Mouse (Mus musculus): ENCODE data around the gene Chka. TPM values are rescaled to one million over a fixed set of nuclear protein-coding genes. Genes with fewer than 3 reads are reported as not detected.

The Chka gene
- polyA plus RNA-seq, 1 experiment from 2014 or later = 24.1 TPM

DNA sequence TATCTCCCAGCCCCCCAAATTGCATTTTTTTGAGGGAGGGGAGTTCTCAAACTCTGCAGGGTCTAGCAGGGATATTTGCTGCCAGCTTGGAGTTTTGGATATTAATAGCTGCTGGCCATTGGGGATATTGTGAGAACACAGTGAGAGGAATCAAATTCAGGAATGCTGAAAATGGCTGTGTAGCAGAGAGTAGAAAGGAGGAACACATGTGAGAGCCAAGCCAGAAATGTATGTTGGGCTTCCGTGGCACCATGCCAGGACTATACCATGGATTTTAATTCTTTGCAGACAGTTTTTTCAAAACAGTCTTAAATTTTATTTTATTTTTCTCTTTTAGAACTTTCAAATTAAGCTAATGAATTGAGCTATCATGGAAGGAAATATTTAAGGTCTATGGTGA, 16.7 kb downstream of the Chka start:
- H3K9me3 ChIP-seq (replicated peaks; ENCODE audit: control insufficient read depth, low read length) = peaks cover 5% of the 10 kb centered on the region
- H3K27ac ChIP-seq (ENCODE audit: low read length) = 0 out of 2 replicates have a peak overlapping the region, but pooled peaks have one; percentile 21
- no peak overlapping the region for H3K4me2 ChIP-seq (ENCODE audit: low read depth, low read length)
- H3K9ac ChIP-seq (ENCODE audit: low read length) = no peak overlapping the region
- no peak for ATAC-seq (replicated peaks; ENCODE audit: extremely low read depth, insufficient read depth, low FRiP score)
- H3K36me3 ChIP-seq (ENCODE audit: control insufficient read depth, insufficient read depth) = peaks cover 8% of the 10 kb centered on the region
- 76% methylated on average over 1 of the region's 1 CpGs for WGBS
- peaks cover 12% of the 10 kb centered on the region for H3K4me1 ChIP-seq (ENCODE audit: control insufficient read depth, insufficient read depth, low read length)
- H3K27me3 ChIP-seq (ENCODE audit: control insufficient read depth, insufficient read depth, low read length) = no peaks in the 10 kb centered on the region
- no peak overlapping the region for H3K4me3 ChIP-seq (ENCODE audit: low read length)

DNA sequence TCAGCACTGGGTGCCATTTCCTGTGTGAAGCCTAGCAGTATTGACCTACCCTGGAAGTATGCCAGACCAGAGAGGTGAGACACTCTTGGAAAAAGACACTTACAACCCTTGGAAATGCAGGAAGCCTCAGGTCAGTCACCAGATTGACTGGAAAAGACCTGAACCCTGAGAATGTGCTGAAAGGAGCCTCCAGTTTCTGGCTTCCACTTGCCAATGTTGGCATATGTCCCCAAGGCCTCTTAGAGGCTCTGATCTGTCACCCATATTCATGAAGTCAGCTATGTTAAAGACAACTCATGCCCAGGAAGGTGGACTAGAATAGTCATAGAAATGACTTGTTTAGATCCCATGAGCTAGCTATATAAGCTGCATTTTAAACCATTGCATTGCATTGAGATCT, 19.9 kb downstream of the Chka start:
- Histone ChIP-seq H3K9ac (ENCODE audit: low read length) (no peak overlapping the region), H3K4me3 (ENCODE audit: low read length) (no peak overlapping the region), H3K27me3 (ENCODE audit: control insufficient read depth, insufficient read depth, low read length) (no peaks in the 10 kb centered on the region), H3K4me2 (ENCODE audit: low read depth, low read length) (no peak overlapping the region), H3K27ac (ENCODE audit: low read length) (no peak overlapping the region), H3K4me1 (ENCODE audit: control insufficient read depth, insufficient read depth, low read length) (peaks cover 12% of the 10 kb centered on the region), H3K9me3 (replicated peaks; ENCODE audit: control insufficient read depth, low read length) (no peaks in the 10 kb centered on the region), H3K36me3 (ENCODE audit: control insufficient read depth, insufficient read depth) (no peaks in the 10 kb centered on the region)
- ATAC-seq (replicated peaks; ENCODE audit: extremely low read depth, insufficient read depth, low FRiP score) = no peak

DNA sequence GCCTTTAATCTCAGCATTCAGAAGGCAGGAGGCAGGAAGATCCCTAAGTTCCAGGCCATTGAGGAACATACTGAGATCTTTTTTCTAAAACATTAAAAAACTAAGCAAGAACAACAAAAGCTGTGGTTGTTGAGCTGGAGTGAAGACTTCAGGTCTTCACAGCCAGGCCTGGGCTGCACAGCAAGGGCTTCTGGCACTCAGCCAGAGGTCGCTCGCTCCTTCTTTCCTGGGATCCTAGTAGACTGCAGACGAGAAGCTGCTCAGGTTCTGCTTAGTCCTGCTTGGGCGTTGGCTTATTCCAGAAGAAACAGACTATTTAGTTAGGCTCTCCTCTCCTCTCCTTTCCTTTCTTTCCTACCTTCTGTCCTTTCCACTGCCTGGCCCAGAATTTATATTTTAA, 20.8 kb downstream of the Chka start:
- ATAC-seq (replicated peaks; ENCODE audit: extremely low read depth, insufficient read depth, low FRiP score) = no peak
- no peak overlapping the region for H3K4me2 ChIP-seq (ENCODE audit: low read depth, low read length)
- no peaks in the 10 kb centered on the region for H3K27me3 ChIP-seq (ENCODE audit: control insufficient read depth, insufficient read depth, low read length)
- no peaks in the 10 kb centered on the region for H3K9me3 ChIP-seq (replicated peaks; ENCODE audit: control insufficient read depth, low read length)
- H3K27ac ChIP-seq (ENCODE audit: low read length) = 0 out of 2 replicates have a peak overlapping the region, but pooled peaks have one; percentile 7
- peaks cover 12% of the 10 kb centered on the region for H3K4me1 ChIP-seq (ENCODE audit: control insufficient read depth, insufficient read depth, low read length)
- H3K36me3 ChIP-seq (ENCODE audit: control insufficient read depth, insufficient read depth) = no peaks in the 10 kb centered on the region
- no peak overlapping the region for H3K9ac ChIP-seq (ENCODE audit: low read length)
- H3K4me3 ChIP-seq (ENCODE audit: low read length) = no peak overlapping the region
- WGBS = 34% methylated on average over 4 of the region's 4 CpGs

DNA sequence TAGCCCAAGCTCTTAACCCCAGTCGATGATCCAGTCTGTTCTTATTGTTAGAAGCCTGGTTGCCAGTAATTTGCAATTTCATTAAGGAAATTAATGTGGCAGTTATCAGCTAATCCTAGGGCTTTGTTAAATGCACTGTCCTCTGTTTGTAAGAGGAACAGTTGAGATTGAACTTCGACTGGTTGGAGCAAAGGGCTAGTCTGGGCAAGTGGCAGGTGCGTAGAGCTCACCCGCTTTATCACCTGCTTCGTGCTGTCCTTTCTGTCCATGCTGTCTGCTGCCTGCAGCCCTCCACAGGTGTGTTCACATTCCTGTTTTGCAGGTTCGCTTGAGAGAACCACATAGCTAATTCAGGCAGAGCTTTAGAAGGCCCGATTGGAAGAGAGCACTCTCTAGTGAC, 23.5 kb downstream of the Chka start:
- Histone ChIP-seq H3K4me2 (ENCODE audit: low read depth, low read length) (no peak overlapping the region), H3K4me3 (ENCODE audit: low read length) (no peak overlapping the region), H3K4me1 (ENCODE audit: control insufficient read depth, insufficient read depth, low read length) (peaks cover 7% of the 10 kb centered on the region), H3K27me3 (ENCODE audit: control insufficient read depth, insufficient read depth, low read length) (no peaks in the 10 kb centered on the region), H3K27ac (ENCODE audit: low read length) (no peak overlapping the region), H3K9ac (ENCODE audit: low read length) (no peak overlapping the region), H3K36me3 (ENCODE audit: control insufficient read depth, insufficient read depth) (no peaks in the 10 kb centered on the region), H3K9me3 (replicated peaks; ENCODE audit: control insufficient read depth, low read length) (no peaks in the 10 kb centered on the region)
- whole genome bisulfite sequencing = 78% methylated on average over 7 of the region's 7 CpGs
- no peak for ATAC-seq (replicated peaks; ENCODE audit: extremely low read depth, insufficient read depth, low FRiP score)

DNA sequence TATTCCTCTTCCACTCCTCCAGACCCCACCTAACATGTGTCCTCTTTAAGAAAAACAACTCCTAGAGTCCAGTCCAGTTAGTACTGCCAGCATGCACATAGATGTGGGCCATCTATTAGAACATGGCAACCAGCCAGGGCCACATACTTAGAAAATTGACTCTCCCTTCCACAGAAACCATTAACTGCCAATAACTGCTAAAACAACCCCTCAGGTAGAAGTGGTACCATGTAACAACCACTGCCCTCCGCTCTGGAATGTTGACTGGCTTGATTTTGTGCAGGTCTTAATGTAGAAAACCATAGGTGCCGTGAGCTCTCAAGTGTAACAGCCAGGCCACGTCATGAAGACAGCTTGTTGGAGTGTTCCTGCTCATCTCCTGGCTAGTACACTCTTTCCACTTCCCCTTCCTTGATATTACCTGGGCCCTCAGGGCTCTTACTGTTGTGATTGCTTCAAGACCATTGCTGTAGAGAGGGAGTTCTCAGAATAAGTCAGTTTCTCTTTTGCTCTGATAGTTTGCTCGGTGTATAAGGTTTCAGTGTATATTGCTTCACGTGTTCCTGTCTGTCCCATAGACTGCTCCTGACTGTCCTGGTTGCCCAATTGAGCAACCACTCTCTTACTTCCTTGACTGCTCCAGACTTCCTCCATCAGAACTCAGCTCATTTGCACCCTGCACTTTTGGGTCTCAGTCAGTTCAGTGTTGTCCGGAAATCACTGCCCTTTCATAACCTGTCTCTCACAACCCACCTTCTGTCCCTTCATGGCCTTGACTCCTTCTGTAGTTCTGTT, 28.7 kb downstream of the Chka start:
- H3K9ac ChIP-seq (ENCODE audit: low read length) = no peak overlapping the region
- H3K9me3 ChIP-seq (replicated peaks; ENCODE audit: control insufficient read depth, low read length) = no peaks in the 10 kb centered on the region
- ATAC-seq (replicated peaks; ENCODE audit: extremely low read depth, insufficient read depth, low FRiP score) = no peak
- no peak overlapping the region for H3K4me3 ChIP-seq (ENCODE audit: low read length)
- no peaks in the 10 kb centered on the region for H3K36me3 ChIP-seq (ENCODE audit: control insufficient read depth, insufficient read depth)
- 91% methylated on average over 6 of the region's 6 CpGs for WGBS
- H3K27ac ChIP-seq (ENCODE audit: low read length) = no peak overlapping the region
- H3K4me2 ChIP-seq (ENCODE audit: low read depth, low read length) = no peak overlapping the region
- H3K27me3 ChIP-seq (ENCODE audit: control insufficient read depth, insufficient read depth, low read length) = no peaks in the 10 kb centered on the region
- peaks cover 11% of the 10 kb centered on the region for H3K4me1 ChIP-seq (ENCODE audit: control insufficient read depth, insufficient read depth, low read length)

DNA sequence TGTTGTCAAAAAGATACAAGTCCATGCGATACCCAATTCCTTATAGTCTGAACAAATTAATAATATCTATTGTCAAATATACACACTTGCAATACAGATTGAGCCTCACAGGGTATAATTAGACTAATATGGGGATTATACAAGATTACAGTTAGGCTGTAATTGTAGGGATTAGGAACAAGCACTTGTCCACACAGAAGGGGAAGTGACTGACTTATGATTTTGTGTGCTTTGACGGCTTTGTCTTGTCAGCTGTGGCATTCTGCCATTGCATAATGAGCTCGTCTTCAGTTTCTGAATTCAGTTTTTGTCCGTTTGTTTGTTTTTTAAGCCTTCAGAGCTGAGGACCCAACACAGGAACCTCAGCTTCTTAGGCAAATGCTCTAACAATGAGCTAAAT, 30.6 kb downstream of the Chka start:
- Histone ChIP-seq H3K9me3 (replicated peaks; ENCODE audit: control insufficient read depth, low read length) (no peaks in the 10 kb centered on the region), H3K27ac (ENCODE audit: low read length) (no peak overlapping the region), H3K27me3 (ENCODE audit: control insufficient read depth, insufficient read depth, low read length) (no peaks in the 10 kb centered on the region), H3K36me3 (ENCODE audit: control insufficient read depth, insufficient read depth) (peaks cover 7% of the 10 kb centered on the region), H3K4me1 (ENCODE audit: control insufficient read depth, insufficient read depth, low read length) (peaks cover 11% of the 10 kb centered on the region), H3K9ac (ENCODE audit: low read length) (no peak overlapping the region), H3K4me2 (ENCODE audit: low read depth, low read length) (no peak overlapping the region), H3K4me3 (ENCODE audit: low read length) (no peak overlapping the region)
- no peak for ATAC-seq (replicated peaks; ENCODE audit: extremely low read depth, insufficient read depth, low FRiP score)
- whole genome bisulfite sequencing = 81% methylated on average over 4 of the region's 4 CpGs

DNA sequence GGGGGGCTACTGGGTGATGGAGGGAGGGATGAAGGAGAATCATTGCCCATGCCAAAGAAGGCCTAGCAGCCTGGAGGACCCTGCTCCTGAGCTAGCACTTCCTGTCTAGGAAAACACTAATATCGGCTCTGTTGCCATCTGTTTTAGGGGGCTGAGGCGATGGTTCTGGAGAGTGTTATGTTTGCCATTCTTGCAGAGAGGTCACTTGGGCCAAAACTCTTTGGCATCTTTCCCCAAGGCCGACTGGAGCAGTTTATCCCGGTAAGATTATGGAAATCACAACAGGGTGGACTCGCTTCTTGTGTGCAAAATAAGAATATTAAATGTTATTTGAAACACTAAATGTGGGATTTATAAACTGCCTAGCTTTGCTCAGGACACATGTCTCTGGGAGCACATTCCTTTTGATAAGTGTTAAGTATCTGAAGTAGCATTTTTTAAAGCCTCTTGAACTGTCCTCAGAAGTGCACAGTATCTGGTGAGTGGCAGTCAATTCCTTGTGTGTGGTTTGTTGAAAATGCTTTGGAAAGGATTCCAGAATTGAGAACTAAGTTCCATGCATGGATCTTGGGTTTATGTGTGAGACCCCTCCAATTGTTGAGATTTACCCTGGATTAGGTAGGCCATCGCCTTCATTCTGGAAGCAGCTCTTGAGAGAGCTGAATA, 32.9 kb downstream of the Chka start:
- peaks cover 11% of the 10 kb centered on the region for H3K4me1 ChIP-seq (ENCODE audit: control insufficient read depth, insufficient read depth, low read length)
- WGBS = 37% methylated on average over 6 of the region's 6 CpGs
- H3K4me2 ChIP-seq (ENCODE audit: low read depth, low read length) = no peak overlapping the region
- no peak; the same call in 1 of the 2 replicates for ATAC-seq (replicated peaks; ENCODE audit: extremely low read depth, insufficient read depth, low FRiP score)
- H3K27me3 ChIP-seq (ENCODE audit: control insufficient read depth, insufficient read depth, low read length) = no peaks in the 10 kb centered on the region
- H3K9ac ChIP-seq (ENCODE audit: low read length) = no peak overlapping the region
- H3K27ac ChIP-seq (ENCODE audit: low read length) = peak overlapping the region; percentile 7; the same call in 1 of the 2 replicates
- no peaks in the 10 kb centered on the region for H3K9me3 ChIP-seq (replicated peaks; ENCODE audit: control insufficient read depth, low read length)
- no peak overlapping the region for H3K4me3 ChIP-seq (ENCODE audit: low read length)
- peaks cover 14% of the 10 kb centered on the region for H3K36me3 ChIP-seq (ENCODE audit: control insufficient read depth, insufficient read depth)

DNA sequence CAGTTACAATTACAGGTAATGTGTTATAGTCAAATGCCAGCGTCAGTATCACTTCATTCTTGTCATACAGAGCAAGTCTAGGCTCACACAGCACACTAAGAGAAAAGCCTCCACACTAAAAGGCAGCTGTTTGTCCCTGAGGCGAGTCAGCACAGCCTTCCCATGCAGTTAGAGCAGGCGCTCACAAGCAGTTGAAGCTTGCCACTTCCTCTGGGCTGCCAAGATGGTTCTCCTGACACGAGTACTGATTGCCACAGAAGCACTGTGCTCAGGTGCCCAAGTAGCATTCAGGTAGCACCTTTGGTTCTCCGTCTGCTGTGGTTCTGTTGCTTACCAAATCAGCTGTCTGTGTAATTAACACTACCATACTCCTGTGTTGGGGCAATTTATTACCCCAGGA, 37.5 kb downstream of the Chka start:
- 89% methylated on average over 5 of the region's 5 CpGs for WGBS
- ATAC-seq (replicated peaks; ENCODE audit: extremely low read depth, insufficient read depth, low FRiP score) = no peak
- Histone ChIP-seq H3K9me3 (replicated peaks; ENCODE audit: control insufficient read depth, low read length) (no peaks in the 10 kb centered on the region), H3K36me3 (ENCODE audit: control insufficient read depth, insufficient read depth) (peaks cover 42% of the 10 kb centered on the region), H3K4me2 (ENCODE audit: low read depth, low read length) (no peak overlapping the region), H3K9ac (ENCODE audit: low read length) (no peak overlapping the region), H3K27ac (ENCODE audit: low read length) (no peak overlapping the region), H3K4me1 (ENCODE audit: control insufficient read depth, insufficient read depth, low read length) (peaks cover 18% of the 10 kb centered on the region), H3K4me3 (ENCODE audit: low read length) (no peak overlapping the region), H3K27me3 (ENCODE audit: control insufficient read depth, insufficient read depth, low read length) (no peaks in the 10 kb centered on the region)

DNA sequence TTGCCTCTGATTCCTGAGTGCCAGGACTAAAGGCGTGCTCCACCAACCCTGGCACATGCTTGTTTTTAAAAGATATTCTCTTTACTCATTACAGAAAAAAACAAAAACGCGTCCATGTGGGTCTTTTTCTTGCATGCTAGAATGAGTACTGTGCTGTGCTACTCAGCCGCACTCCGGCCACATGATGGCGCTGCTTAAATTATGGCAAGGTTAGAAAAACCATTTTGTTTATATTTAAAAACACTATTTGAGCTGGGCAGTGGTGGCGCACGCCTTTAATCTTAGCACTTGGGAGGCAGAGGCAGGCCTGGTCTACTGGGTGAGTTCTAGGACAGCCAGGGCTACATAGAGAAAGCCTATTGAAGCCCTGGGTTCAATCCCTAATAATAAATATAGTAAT, 38.6 kb downstream of the Chka start:
- no peak for ATAC-seq (replicated peaks; ENCODE audit: extremely low read depth, insufficient read depth, low FRiP score)
- WGBS = 84% methylated on average over 8 of the region's 8 CpGs
- Histone ChIP-seq H3K9me3 (replicated peaks; ENCODE audit: control insufficient read depth, low read length) (no peaks in the 10 kb centered on the region), H3K27ac (ENCODE audit: low read length) (no peak overlapping the region), H3K9ac (ENCODE audit: low read length) (no peak overlapping the region), H3K4me3 (ENCODE audit: low read length) (no peak overlapping the region), H3K4me1 (ENCODE audit: control insufficient read depth, insufficient read depth, low read length) (peaks cover 7% of the 10 kb centered on the region), H3K27me3 (ENCODE audit: control insufficient read depth, insufficient read depth, low read length) (no peaks in the 10 kb centered on the region), H3K36me3 (ENCODE audit: control insufficient read depth, insufficient read depth) (peaks cover 44% of the 10 kb centered on the region), H3K4me2 (ENCODE audit: low read depth, low read length) (no peak overlapping the region)
